Mouse (Mus musculus) pancreas, adult 10 weeks (tissue): ENCODE data around the gene Manba. TPM values are rescaled to one million over a fixed set of nuclear protein-coding genes. Genes with fewer than 3 reads are reported as not detected.

Experiments used
- polyA plus RNA-seq: library from polyadenylated mRNA; stranded (reverse); fragments of 350-450 nt; fragmentation: Illumina TruSeq; extraction: RNeasy Lipid Tissue Mini Kit (QIAGEN cat#74804); gene quantifications from one replicate; pipeline ENCODE4 v1.2.3, GENCODE M21; 2015; ENCODE audit warnings: low read depth, low replicate concordance; ENCODE audit not compliant: insufficient read depth

Manba gene
- 6.2 TPM for polyA plus RNA-seq

GRCm38 (mm10) chr3:135485128-135485899, at the start of gene Manba:
Gene Manba, plus strand, starts transcription at chr3:135485611.

GRCm38 (mm10) chr3:135437758-135438495, 47.5 kb upstream of the Manba start, which contains the start of gene Ube2d3:
Gene Ube2d3, plus strand, starts transcription at chr3:135438149.

Other genes starting within 250 kb of the Manba start
- gene Bdh2, start 204.4 kb upstream of the Manba start, polyA plus RNA-seq, result 1.5 TPM
- 0.85 TPM for gene Slc9b2, start 177.9 kb upstream of the Manba start, polyA plus RNA-seq
- not detected for gene Slc9b1, start 137.6 kb upstream of the Manba start, polyA plus RNA-seq
- 7.0 TPM for gene Cisd2, start 61.7 kb upstream of the Manba start, polyA plus RNA-seq
- gene Ube2d3, start 47.5 kb upstream of the Manba start, polyA plus RNA-seq, result 40.4 TPM
- 11.4 TPM for gene Nfkb1, start 205.9 kb downstream of the Manba start, polyA plus RNA-seq